Mouse (Mus musculus): ENCODE measurements around the gene Usp47.

- TF ChIP-seq CTCF (IDR thresholded peaks at IDR 0.05; ENCODE audit: low read depth) (peak; percentile 99), EP300 (optimal IDR thresholded peaks at IDR 0.05) (no peak)
Observed at GRCm38 (mm10) chr7:112085062-112085461, 61.8 kb downstream of the Usp47 start.

All from stomach, postnatal 0 days (tissue).